Mouse (Mus musculus) retina, embryonic 14.5 days (tissue): ENCODE results near the gene Plekhh1.

Experiments used
- DNase-seq: peaks from one replicate; pipeline ENCODE4 v3.0.0-alpha.2; 2015; ENCODE audit warnings: low spot score

Gene Plekhh1

DNA sequence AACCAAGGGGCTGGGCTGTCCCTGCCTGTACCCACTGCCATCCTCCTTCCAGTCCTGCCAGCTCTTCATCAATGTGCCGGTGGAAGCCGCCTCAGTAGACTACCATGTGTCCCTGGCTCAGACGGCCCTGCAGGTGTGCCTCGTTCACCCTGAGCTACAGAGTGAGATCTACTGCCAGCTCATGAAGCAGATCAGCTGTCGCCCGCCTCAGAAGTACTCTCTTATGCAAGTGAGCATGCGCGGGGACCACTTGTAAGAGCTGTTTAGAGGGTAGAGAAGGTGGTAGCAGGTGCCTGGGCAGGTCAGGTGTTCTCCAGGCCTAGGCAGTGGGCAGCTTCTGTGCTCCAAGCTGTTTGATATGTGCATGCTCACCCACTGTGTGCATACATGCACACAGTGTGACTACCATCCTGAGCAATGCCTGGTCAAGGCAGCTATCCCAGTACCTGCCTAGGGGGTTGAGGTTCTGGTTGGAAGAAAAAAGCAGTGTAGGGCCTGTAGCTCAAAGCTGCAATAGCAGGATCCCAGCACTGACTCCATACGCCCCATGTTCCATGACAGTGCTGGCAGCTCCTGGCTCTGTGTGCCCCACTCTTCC, 41.9 kb downstream of the Plekhh1 start:
- DNase-seq: no peak

DNA sequence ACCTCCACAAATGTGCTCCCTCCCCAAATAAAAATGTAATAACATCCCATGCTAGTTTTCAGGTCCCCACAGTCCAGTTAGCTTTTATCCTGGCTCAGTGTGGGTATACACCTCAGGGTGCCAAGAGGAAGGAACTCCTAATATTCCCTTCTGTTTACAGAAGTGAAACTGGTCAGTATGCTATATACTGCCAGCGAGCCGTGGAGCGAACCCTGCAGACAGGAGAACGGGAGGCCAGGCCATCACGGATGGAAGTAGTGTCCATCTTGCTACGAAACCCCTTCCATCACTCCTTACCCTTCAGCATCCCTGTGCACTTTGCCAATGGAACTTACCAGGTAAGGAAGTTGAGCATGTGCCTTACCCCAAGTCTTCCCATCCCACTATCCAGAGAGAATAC, 43.6 kb downstream of the Plekhh1 start:
- DNase-seq: no peak

DNA sequence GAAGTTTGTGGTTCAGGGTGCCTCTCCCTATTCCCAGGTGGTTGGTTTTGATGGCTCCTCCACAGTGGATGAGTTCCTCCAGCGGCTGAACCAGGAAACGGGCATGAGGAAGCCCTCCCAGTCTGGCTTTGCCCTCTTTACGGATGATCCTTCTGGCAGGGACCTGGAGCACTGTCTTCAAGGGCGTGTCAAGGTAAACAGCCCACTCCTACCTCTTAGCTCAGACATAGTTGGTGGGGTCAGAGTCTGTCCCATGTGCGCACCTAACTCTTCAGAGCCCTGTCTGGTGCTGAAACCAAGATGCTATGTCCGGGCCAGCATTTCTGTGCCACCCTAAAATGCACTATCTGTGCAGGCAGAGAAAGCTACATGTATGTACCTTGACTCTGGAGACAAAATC, 44.4 kb downstream of the Plekhh1 start:
- no peak for DNase-seq

DNA sequence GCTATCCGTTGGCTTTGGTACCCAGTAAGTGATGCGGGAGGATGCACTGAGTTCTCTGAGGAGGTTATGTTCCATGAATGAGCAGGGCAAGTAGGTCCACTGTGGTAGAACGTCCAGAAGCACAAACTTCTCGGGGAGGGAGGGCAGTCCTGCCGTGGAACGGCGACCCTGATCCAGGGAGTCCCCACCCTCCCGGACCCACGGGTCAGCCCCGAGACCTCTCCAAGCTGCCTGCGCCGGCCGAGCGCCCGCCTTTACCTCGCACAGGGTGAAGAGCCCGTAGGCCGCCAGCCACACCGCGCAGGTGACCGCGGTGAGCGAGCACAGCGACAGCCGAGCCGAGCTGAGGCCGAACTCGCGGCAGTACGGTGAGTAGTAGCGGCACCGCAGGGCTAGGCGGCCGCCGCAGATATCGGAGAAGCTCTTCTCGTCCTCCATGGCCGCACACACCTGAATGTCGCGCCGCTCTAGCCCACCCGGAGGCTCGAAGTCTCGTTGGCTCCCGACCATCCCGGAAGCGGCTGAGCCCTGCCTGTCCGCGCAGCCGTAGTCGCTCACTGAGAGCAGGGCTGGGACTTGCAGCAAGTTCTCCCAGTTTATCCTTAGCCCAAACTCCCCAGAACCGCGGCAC, 60.3 kb downstream of the Plekhh1 start, which contains the start of gene Pigh:
TSS of gene Pigh (minus strand) at position 470 of the 631 bp plus-strand sequence.
- DNase-seq: peak; percentile 91

GRCm38 (mm10) chr12:79092569-79092968, 63.6 kb downstream of the Plekhh1 start:
- DNase-seq: peak; percentile 18

- peak; percentile 79 for DNase-seq
Observed at GRCm38 (mm10) chr12:79097106-79097752, 68.3 kb downstream of the Plekhh1 start.

DNA sequence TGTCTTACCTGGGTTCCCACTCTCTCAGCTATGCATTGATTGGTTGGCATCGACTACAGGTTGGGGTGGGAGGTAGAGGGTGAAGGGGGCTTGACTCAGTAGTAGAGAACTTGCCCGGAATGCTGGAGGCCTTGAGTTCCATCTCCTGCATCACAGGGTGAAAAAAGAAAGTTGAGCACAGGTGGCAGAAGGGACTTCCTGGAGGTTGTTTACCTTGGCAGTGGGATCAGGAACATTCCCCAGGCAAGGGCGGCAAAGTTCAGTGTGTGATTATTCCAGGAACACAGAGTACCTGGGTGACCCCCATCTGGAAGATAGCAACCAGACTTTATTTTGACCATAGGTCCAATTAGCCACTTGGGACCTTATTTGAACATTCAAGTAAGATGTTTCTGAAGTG, 74.8 kb downstream of the Plekhh1 start:
- DNase-seq: no peak

GRCm38 (mm10) chr12:79104544-79104943, 75.6 kb downstream of the Plekhh1 start:
- DNase-seq: no peak

DNA sequence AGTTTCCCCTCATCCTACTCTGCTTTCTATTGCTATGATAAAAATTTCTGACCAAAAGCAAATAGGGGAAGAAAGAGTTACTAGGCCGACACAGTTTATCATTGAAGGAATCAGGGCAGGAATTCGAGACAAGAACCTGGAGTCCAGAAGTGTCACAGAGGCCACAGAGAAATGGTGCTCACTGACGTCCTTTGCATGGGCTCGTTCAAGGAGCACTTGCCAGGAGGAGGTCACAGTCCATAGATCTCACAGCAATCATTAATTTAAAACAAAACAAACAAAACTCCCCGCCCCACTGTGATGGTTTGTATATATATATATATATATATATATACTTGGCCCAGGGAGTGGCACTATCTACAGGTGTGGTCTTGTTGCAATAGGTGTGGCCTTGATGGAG, 76.3 kb downstream of the Plekhh1 start:
- no peak for DNase-seq

DNA sequence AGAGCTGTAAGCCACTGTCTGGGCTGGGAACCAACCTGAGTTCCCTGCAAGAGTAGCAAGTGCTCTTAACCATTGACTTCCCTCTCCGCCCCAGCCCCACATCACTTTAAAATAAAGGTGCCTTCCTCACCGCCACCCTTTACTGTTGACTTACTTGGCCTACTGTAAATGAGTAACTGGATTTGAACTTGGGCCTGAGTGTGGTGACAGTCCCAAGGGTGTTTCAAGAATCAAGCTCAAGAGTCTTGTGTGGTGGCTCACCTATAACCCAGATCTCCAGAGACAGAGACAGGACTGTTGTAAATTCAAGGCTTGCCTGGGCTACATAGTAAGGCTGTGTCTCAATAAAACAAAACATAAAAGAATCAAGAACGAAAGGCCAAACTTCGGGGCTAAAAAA, 90.0 kb downstream of the Plekhh1 start:
- no peak for DNase-seq

DNA sequence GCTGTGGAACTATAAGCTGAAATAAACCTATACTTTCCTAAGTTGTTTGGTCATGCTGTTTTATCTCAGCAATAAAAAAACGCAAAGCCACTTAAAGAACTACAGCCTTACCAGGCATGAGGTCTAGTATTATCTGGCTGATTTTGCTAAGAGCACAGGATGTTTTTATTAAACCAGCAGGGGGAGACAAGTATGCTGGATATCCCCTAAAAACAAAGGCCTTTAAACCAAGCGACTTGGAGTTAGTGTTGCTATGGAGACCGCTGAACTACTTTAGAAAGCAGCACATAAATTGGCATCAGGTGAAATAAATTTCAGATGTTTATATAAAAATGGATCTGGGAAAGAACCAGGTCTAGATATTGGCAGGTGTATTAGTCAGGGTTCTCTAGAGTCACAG, 93.9 kb downstream of the Plekhh1 start:
- DNase-seq: peak; percentile 70

- DNase-seq: peak; percentile 80
Observed at GRCm38 (mm10) chr12:79130299-79131177, 101.6 kb downstream of the Plekhh1 start, which contains the start of gene Arg2. Gene Arg2 (plus strand): TSS chr12:79130777.
